Mouse (Mus musculus) heart, postnatal 0 days (tissue): ENCODE measurements around the gene Defb25.

Source experiments
- CTCF ChIP-seq: IDR thresholded peaks from 2 replicates; pipeline ENCODE4 v1.5.1; 2016; ENCODE audit warnings: antibody characterized with exemption, control low read depth, low read depth
- EP300 ChIP-seq: IDR thresholded peaks from 2 replicates; pipeline ENCODE4 v1.6.1; 2016; ENCODE audit warnings: antibody characterized with exemption, low read depth

- TF ChIP-seq CTCF (no peak), EP300 (no peak)
Observed at GRCm38 (mm10) chr2:152661163-152661562, 38.3 kb upstream of the Defb25 start.
